Mouse (Mus musculus) cerebellum, adult 18-20 months (tissue): ENCODE measurements at regions not wholly inside any gene's neighbourhood (a gene's known extent, or its start where the extent isn't known, plus 50 kb on each side); places are given as distances from the start of the nearest gene placed in this dataset.

Experiments used
- DNase-seq, 2 experiments: peaks; one replicate each; pipeline ENCODE4 v3.0.0; 2021

- DNase-seq = no peak
These were observed 98.7 kb upstream of the Cul1 start for GRCm38 (mm10) chr6:47354515-47354914.

DNA sequence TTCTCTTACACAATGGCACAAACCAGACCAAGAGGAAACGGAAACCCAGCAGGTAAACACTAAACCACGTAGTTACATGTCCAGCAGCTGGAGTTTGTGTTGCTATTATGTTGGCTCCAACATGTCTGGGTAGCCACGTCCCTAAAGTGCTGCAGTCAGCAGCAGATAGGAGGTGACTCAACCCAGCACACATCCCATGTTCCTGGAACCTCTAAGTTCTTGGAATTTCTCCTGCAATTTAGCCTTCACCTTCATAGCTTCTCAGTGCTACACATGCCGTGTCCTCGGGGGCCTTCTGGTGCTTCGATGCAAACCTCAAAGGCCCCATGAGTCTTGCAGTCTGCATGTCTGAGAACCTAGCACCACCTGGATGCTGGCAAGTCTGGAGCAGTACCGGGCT is 97.7 kb upstream of the Cul1 start:
- no peak for DNase-seq

GRCm38 (mm10) chr6:47356500-47356899 is 96.7 kb upstream of the Cul1 start:
- DNase-seq = no peak

DNA sequence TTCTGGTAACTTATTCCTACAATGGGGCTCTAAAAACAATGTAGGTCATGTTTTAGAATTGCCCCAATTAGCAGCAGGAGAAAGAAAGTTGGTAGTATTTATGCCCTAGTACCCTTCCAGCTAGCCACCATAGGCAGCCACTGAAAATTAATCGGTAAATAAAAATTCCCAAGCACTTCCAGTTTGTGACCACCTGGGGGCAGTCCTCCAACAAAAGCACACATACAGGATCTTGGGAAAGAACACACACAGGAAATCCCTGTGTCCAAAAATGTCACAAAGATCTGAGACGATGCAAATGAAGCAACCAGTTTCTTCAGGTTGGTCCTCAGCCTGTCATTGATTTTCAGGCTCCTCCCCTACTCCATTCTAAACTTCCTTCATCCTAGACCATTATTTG is 94.5 kb upstream of the Cul1 start:
- DNase-seq = peak; percentile 28 to 54

GRCm38 (mm10) chr6:47364002-47364401 is 89.2 kb upstream of the Cul1 start:
- DNase-seq = no peak

DNA sequence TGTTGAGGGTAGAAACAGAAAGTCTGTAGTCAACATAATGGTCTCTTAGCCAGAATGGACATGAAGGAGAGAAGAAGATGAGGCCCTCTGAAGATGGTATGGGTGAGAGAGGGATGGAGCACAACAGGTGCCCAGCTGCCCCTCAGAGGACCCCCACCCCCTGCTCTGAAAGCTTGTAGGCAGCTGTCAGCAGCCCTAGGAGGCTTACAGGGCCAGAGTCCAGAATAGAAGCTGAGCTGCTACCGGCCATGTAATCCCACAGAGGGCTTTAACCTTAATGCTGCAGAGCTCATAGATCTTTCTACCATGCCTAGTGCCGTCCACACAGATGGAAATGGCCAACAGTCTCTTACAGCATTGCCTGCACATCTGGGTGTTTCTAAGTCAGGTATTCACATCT is 88.6 kb upstream of the Cul1 start:
- no peak for DNase-seq

- DNase-seq = peak; percentile 9 to 17
These were observed 87.2 kb upstream of the Cul1 start for GRCm38 (mm10) chr6:47365651-47366645.

GRCm38 (mm10) chr6:47367461-47367860 is 85.7 kb upstream of the Cul1 start:
- DNase-seq = no peak

DNA sequence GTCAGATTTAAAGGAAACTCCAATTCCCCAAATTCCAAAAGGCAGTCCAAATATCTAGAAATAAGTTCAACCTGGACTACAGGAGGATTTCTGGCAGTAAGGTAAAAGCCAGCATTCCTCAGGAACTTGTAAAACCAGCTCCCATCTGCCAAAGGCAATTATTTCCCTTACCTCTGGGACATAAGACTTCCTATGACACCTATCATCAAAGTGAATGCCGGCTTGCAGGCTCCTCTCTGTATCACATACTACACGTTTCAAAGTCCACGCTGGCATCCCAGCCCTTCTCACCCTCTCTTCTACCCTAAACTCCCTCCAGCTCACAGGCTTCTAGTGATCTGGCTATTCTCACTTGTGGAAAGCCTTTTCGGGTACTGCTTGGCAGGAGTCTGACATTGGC is 77.5 kb upstream of the Cul1 start:
- DNase-seq = no peak

DNA sequence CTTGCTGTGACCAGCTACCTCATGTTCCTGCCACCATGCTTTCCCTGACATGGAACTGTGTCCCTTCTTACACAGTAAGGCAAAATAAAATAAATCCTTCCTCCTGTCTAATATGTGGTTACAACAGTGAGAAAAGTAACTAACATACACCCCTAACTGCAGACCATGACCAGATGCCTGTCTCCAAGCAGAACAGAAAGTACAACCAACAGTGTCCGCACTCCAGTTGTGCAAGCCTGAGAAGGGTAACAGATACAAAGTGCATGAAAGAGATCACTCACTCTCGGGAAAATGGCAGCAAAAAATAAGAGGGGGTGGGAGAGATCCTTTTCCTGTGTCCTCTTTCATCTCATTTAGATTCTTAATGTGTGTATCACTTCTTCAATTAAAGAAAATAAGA is 71.7 kb upstream of the Cul1 start:
- no peak for DNase-seq

DNA sequence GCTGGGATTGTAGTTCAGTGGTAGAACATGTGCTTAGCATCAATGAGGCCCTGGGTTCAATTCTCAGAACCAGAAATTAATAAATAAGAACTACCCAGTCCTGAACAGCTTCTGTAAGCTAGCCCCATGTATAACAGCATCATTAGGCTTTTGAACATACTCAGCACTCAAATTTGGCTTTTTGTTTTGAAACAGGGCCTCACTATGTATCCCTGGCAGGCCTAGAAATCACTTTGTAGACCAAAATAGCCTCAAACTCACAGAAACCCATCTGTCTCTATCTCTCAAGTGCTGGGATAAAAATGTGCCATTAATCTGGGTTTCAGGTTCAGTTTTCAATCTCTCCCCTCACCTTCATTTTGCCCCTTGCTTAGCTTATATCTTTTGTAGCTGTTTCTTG is 66.6 kb upstream of the Cul1 start:
- no peak for DNase-seq

GRCm38 (mm10) chr6:47389908-47390307 is 63.3 kb upstream of the Cul1 start:
- DNase-seq = no peak

DNA sequence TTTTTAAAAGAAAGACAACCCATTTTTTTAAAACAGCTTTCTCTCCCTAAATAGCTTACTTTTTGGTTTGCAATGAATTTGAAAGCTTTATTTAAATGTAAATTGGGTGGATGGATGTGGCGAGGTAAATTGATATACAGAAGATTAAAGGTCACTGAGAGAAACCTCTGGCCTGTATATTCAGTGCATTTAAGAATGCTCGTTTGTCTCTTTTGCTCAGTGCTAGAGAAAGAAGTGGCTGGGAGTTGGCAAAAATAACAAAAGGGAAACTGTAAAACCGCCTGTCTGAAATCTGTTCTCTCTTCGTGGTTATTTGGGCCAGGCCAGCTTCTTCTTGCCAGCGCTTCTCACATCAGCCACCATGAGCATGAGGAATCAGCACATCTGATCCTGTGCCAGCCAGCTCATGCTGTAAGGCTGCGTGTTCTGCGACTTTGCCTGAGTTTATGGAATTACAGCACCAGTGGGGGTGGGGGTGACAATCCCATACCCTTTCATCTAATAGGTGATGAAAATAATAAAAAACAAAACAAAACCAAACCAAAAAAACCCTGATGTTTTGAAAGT is 62.7 kb upstream of the Cul1 start:
- peak; percentile 6 to 12 for DNase-seq

DNA sequence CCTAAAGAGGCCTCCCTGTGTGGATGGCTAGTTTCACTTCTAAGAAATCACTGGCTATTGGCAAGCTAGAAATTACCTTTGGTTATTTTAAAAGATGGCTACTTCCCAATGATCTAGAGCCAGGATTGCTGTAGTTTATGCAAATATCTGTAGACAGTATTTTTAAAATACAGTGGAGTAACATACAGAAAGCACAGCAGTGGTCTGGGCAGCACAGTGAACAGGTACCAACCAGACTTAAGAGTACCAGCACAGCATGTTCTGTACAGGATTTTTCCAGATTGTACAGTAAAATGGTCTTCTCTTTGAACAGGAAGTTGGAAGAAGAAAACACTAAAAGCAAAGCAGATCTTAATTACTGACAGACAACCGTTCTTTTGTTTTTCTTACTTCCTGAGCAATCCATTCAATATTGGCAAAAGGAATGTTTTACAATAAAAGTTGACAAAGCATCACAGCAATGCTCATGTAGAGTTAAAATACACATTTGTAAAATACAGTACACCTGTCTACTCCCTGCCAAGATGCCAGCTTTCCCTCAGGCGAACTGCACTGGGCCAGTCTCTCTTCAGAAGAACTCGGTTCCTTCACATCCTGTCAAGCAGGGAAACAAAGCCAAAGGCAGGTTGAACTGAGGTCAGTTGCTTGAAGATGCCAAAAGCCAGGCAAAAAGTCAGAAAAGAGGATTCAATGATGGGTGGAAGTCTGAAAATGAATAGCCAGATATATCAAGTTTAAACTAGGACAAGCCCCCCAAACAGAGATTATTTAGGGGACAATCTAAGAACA is 62.0 kb upstream of the Cul1 start:
- no peak for DNase-seq

- DNase-seq = peak; percentile 53 to 57
These were observed 57.5 kb upstream of the Cul1 start for GRCm38 (mm10) chr6:47395465-47396337.
